Mouse (Mus musculus) E14TG2a.4 (cell line): ENCODE measurements at regions not wholly inside any gene's neighbourhood (a gene's known extent, or its start where the extent isn't known, plus 50 kb on each side); places are given as distances from the start of the nearest gene placed in this dataset.

Experiments used
- CTCF ChIP-seq: conservative IDR thresholded peaks from 2 replicates; pipeline ENCODE4 v1.5.1; 2014; ENCODE audit warnings: low read length
- POU5F1 ChIP-seq: IDR thresholded peaks from 2 replicates; pipeline ENCODE4 v1.6.1; 2014; ENCODE audit warnings: low read length, borderline replicate concordance

GRCm38 (mm10) chr17:4661996-4662395 lies 332.1 kb upstream of the Arid1b start:
- TF ChIP-seq CTCF (no peak), POU5F1 (no peak)
